Mouse (Mus musculus) naive thymus-derived CD4-positive, alpha-beta T cell, adult 2 months (primary cell): ENCODE data around the gene Fgfr1op2.
"Not testable (repeated sequence)": the region's sequence is repeated elsewhere in the genome, so short reads cannot be mapped to it uniquely, and the experiment has no call there.

Source experiments
- DNase-seq: peaks from one replicate; pipeline ENCODE4 v3.0.0-alpha.2; 2011; ENCODE audit warnings: low read depth

The Fgfr1op2 gene

DNA sequence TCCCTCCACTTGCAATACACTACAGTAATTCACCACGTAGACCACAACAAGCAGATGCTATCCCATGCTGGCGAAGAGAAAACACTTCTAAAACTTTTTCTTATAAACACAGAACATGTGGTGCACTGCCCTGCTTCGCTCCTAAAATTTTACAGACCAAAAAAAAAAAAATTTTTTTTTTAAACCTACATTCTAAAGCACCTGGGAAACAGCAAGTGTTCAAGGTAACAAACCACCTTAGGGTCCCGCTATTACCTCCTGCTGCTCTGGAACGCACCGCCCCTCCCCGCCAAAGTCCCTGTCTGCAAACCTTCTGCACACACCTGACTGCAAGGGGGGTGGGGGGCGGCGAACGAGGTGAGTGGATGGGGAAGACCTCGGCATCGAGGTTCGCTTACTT, at the start of gene Fgfr1op2:
Gene Fgfr1op2 (plus strand): TSS at position 301 of the 400 bp plus-strand sequence.
- DNase-seq, result no peak

DNA sequence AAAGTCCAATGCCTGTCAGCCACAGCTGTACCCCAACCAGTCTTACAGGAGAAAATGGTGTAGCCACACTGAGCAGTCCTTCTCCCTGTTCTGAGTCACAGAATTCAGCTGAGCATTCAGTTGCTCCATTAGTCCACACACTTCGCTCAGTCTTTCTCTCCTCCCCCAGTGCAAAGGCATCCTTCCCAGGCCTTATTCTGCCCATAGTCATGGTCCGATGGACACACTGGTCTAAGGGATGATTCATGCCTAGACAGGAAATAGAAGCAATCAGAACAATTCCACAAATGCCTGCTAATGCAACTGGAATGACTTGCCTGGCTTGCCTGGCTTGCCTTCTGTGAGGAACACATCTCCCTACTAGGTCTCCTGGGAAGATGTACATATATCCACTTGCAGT, 49.5 kb upstream of the Fgfr1op2 start:
- DNase-seq, result no peak

DNA sequence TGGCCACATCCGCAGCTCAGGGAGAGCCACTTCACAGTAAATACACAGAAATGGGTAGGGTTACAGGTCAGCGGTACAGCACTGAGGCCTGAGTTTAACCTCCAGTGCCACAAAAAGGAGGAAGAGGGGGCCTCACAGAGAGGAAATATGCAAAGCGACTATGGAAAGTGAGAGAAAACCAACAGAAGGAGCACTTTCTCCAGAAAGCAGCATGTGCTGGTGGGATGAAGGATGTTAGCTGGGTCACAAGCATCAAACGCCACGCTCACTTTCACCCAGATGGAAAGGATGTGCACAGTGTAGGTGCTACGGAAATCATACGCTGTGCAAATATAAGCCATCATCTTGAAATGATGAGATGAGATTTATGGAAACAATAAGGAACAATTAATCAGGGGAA, 46.6 kb upstream of the Fgfr1op2 start:
- no peak for DNase-seq

DNA sequence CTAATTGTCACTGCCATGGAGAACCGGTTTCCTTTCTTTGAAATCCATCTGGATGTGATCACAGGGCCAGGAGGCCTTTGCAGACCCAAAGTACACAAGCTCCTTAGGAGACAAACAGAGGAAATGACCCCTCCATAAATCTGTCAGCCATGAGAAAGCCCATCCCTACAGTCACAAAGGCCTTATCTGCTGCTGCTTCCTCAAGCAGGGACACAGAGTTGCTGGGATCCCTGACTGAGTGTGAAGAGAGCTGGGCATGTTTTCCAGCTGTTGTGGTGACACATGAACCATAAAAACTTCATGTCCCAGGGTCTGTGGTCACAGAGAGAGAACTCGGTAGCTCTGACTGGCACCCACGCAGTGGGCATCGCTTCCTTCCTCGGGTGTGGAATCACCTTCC, 46.2 kb upstream of the Fgfr1op2 start:
- DNase-seq, result no peak

DNA sequence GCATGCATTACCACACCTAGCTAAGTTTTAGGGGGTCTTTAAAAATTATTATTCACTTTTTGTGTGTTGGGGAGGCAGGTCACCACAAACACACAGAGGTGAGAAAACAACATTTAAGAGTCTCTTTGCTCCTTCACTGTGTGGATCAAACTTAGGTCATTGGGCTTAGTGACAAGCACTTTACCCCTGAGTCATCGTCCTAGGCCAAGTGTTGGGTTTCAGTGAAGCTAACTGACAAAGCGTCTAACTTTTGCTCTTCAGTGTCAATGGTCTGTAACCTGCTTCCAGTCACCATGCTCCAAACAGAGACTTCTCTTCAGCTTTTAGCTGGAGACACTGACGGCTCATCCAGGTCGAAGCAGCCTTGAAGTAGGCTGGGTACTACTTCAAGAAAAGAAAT, 43.9 kb upstream of the Fgfr1op2 start:
- DNase-seq, result no peak

DNA sequence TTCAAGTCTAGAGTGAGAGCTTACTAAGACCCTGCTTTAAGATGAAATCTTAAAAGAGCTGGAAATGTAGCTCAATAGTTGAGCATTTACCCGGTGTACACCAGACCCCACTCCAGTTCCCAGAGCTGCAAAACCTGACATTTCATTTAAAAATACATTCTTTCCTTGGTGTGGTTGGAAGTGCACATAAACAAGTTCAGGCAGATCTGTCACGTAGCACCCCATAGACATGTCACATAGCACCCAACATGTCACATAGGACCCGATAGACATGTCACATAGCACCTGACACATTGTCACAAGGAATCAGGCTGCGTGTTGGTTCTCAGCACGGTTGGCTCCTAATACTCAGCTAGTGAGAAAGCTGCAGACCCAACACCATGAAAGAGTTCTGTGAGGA, 41.5 kb upstream of the Fgfr1op2 start:
- DNase-seq, result no peak

DNA sequence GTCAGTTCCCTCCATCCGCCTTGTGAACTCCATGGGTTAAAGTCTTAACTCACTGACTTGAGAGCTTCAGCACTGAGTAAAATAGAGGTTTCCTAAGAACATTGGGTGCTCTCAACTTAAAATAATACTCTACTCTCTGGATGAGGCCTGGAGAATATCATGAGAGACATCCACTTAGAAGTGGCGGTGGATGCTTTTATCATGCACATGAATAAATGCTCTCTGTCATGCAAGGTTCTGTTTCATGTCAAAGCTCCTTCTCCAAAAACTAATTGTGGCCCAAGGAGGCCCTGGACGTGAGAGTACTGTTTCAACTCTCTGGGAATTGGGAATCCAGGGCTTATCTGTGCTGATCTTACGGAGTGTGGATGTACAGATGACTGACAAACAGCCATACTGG, 39.9 kb upstream of the Fgfr1op2 start:
- DNase-seq, result no peak

DNA sequence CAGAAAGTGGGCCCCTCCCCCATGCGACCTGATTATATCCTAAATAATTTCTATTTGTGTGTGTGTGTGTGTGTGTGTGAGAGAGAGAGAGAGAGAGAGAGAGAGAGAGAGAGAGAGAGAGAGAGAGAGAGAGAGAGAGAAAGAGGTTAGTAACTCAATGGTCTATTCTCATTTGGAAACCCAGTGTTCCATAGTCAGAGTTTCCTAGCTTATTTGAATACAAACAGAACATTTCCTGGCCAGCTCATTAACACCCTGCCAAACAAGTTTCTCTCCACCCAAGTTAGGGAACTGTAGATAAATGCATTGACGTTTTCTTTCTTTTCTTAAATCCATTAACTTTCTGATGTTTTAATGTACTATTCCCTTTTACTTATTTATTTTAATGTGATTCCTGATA, 38.9 kb upstream of the Fgfr1op2 start:
- no peak for DNase-seq

DNA sequence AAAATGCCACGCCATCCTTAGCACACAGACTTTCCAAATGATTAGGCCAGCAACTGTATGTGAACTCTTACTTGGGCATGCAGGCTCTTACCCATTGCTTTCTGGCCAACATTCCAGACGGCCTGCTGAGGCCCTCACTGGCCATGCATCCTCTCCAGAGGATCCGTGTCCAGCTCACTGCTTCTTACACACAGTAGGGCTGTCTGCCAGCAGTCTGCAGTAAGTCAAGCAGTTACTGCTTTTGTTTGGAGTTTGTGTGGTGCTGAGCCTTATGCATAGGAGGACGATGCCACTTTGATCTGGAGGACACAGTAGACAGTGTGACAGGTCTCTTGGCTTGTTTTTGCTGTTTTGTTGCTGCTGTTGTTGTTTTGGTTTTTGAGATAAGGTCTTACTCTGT, 38.3 kb upstream of the Fgfr1op2 start:
- DNase-seq, result no peak

DNA sequence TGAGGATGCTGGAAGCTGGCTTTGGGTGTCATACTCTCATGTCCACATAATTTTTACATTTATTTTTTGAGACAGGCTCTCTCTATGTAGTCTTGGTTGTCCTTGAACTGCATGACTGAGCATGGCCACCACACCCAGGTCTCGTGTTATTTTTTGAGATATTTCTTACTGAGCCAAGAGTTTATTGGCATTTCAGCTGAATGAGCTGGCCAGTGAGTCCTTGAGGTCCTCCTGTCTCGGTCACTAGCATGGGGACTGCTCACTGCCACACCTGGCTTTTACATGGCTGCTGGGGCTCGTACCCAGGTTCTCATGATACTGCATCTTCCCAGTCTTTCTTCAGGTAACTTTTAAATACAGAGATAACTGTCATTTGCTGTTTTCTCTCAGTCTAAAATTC, 36.6 kb upstream of the Fgfr1op2 start:
- no peak for DNase-seq

DNA sequence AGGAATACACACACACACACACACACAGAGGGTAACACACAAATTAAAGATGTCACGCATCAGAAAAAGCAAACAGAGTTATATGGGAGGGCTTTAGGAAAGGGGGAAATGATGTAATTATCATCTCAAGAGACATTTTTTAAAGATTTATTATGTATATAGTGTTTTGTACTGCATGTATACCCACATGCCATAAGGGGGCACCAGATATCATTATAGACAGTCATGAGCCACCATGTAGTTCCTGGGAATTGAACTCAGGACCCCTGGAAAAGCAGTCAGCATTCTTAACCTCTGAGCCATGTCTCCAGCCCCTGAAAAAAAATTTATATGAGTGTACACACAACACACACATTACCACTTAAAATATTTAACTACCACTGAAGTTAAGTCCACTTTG, 32.4 kb upstream of the Fgfr1op2 start:
- no peak for DNase-seq

DNA sequence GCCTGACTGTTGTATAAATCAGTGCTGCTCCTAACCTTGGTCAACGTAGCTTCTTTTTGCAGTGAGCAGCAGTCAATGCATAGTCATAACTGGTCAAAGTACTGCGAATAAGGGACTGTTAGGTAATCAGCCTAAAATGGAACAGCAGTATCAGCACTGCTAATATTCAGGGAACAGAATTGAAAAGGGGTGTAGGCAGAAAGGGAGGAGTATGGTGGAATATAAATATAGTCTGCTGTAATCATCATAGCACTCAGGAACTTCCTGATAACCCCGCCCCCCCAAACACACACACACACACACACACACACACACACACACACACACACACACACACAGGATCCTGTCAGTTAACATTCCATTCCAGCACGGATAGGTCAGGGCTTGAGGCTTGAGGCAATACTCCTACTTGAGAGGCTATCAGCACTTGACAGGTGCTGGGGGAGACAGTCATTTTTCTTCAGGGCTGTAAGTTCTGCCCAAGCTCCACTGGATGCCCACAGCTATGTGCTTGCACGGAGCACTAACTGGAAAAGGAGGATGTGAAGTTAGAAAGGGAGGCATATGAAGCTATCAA, 31.6 kb upstream of the Fgfr1op2 start:
- DNase-seq, result no peak

DNA sequence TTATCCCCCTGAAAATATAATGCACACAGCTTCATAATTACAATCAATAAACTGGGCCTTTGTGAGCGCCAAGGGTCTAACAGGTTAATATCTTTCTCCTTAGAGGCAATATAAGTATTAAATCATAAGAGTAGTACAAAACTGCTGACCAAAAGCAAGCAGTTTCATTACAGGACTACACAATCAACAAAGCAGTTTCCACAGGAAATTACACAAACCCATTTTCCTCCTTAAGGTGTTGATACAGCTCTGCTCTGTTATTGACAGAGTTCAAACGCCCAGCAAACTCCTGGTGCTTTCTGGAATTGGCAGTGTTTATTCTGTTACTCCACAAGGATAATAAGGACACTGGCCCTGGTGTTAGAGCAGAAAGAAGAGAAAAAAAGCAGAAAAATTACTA, 26.6 kb upstream of the Fgfr1op2 start:
- DNase-seq, result no peak

DNA sequence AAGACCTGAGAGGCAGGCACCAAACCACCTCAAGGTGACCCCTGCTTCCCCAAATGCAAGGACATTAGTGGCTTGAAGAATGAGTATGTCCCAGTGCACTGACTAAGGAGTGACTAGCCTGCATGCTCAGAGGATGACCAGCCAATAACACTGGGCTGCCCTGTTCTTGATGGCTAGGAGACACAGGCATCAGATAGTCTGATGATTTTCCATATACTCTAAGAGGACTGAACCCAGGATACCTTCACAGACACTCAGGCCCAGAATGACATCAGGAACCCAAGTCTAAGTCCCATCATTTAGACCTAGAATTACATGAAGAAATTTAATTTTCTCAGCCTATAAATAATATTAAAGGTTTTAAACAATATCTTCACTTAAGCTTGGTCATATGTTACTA, 25.7 kb upstream of the Fgfr1op2 start:
- no peak for DNase-seq

DNA sequence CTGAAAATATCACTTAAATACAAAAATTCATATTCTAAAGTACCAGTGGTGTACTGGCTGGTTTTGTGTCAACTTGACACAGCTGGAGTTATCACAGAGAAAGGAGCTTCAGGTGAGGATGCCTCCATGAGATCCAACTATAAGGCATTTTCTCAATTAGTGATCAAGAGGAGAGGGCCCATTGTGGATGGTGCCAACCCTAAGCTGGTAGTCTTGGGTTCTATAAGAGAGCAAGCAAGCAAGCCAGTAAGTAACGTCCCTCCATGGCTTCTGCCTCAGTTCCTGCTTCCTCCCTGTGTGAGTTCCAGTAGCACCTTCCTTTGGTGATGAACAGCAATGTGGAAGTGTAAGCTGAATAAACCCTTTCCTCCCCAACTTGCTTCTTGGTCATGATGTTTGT, 14.5 kb upstream of the Fgfr1op2 start:
- DNase-seq, result not testable (repeated sequence)

DNA sequence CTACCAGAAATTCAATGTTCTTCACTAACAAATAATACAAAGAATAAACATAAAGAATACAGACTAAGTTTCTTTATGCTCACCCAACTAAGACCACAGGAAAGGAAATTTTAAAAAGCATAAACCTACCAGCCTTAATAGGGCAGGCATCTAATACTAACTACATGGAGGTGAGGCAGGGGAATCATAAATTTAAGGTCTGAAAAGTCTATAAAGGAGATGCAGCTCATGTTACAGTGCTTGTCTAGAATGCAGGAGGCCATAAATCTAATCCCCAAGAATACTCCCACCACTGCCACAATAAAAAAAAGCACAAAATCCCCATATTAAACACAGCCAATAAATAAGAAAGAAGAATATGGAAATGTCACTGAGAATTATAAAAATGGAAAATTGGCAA, 4.9 kb upstream of the Fgfr1op2 start:
- no peak for DNase-seq

DNA sequence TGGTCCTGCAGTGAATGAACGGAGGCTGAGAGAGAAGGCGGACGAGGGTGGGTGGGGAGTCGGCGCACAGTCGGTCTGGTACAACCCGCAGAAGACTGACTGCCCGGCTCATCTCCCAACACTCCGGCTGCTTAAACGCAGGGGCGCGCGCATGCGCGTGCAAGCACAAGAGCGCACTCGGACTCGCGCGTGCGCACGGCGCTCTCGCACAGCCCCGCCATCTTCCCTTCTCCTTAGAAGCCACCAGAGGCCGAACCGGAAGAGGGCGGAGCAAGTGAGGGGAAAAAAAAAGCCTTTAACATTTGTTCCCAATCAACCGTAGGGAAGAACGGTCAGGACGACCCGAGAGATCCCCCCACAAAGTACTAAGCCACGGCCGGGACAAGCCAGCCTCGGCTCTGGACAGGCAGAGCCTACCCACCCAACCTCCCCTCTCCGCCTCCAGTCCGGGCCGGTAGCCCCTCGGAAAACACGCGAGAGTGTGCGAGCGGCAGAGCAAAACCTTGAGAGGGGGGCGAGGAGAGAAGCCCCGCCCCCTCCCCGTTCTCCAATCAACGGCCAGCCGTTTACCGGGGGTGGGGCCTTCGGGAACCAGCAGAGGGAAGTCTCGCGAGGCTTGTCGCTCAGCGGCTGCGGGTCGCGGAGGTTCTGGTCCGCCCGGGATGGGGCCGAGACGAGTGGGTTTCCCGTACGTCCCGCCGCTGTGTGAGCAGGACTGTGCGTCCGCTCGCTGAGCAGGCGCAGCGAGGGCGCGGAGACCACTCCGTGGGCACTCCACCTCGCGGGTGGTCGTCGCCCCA, 507 bp downstream of the Fgfr1op2 start, which contains the start of gene Ints13:
Gene Ints13 (minus strand): TSS at position 526 of the 800 bp plus-strand sequence.
- DNase-seq, result peak; percentile 99

DNA sequence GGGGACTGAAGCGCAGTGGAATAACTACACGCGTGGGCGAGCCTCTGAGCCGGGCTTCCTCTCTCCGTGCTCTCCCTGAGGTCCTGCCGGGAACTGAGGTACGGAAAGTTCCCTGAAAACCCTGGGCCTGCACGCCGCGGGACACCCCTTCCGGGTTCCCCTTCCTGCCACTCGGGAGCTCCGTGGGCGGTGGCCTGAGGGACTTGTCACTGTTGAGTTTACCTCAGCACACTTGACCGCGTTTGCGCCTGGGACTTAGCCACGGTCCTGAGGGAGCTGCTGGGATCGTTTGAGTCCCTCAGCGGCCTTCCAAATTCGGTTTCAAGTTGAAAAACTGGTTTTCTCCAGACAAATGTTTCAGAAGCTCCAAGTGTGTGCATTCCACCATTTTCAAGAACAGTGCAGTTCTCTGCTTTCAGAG, 1.1 kb downstream of the Fgfr1op2 start:
- DNase-seq, result no peak

DNA sequence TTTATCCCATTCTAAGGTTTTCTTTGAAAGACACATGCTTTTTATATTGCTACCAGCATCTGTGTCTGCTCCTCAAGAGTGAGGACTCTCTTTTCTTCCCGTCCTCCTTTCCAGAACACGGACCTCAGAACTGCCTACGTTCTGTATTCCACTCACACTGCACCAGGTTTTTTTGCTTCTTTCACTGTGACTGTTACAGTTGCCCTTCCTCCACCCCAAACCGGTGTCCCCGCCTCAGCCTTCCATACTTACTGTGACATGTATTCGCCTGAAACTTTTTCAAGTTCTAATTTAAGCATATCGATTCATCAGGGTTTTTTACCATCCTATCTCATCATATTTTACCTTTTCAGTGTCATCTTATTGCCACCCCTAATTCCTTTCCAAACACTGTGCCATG, 1.6 kb downstream of the Fgfr1op2 start:
- DNase-seq, result no peak

DNA sequence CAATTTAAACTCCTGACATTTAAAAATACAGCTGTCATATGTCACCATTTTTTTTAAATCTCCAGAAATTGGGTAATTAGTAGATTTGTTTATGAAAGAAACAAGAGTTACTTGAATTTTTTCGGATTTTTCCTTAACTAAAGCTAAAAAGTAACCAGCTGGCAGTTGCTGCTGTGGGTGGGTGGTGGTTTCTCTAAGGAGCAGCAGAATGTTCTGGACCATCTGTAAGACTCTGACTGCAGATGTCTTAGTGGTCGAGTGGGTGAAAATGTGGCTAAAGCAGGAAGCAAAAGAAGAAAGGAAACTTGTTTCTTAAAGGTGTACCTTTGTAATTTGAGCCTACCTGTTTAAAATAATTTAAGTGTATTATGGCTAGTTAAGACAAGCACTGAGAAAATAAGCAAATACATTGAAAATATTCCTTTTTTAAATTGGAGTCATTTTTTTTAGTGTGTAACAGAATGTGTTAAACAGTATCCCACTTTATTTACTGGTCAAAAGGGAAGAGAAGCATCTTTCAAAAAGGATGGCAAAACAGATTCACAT, 3.5 kb downstream of the Fgfr1op2 start:
- no peak for DNase-seq

DNA sequence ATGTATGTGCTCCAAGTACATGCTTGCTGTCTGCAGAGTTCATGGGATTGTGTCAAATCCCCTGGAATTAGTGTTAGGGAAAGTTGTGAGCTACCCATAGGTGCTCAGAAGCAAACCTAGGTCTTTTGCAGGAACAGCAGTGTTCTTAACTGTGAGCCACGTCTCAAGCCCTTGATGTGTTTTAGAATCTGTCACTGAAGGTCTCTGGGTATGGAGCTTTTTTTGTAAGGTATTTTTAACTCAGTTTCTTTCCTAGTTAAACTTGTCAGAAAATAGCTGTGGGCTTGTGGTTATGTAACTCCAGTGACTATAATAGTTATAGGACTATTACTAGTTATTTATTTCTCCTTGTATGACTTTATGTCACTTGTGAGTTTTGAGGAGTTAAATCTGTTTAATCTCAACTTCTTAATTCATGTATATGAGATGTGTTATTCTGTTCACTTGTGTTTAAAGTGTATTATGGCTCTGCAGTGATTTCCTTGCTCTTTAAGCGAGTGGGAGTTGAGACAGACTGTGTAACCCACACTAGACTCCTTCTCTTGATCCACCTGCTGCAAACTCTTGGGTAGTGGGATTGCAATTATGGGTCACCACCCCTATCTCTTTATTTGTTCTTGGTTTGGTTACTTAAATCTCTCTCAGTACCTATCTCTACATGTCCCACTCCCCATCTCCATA, 6.5 kb downstream of the Fgfr1op2 start:
- DNase-seq, result no peak

DNA sequence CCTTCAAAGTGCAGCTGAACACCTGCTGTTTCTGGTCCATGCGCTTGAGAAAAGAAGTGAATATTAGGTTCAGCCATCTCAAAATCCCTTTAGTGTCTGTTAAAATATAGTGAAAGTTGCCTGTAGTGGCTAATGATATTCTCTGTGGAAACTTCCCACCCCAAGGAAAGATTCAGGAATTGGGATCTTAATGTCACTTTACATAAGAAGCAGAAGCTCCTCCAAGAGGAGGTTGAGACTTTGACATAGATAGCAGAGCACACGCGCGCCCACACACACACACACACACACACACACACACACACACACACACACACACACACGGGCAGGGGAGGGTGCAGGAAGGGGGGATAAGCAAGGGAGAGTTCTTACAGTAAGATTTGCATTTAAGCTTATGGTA, 8.1 kb downstream of the Fgfr1op2 start:
- no peak for DNase-seq

DNA sequence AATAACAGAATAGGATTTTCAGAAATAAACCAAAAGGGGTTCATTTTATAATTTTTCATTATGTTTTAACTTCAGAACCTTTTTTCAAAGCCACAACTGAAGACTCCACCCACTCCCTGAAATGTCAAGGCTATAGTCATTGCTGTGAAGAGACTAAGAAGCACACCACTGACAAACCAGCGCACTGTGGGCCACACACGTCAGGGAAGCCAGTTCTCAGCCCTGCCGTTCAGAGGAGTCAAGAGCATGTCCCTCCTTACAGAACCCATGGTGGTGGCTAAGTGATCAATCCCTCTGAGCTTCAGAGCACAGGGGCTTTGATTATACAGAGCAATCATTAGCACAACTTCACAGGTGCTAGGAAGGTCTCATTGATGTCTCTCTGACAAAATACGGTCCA, 25.6 kb downstream of the Fgfr1op2 start:
- DNase-seq, result no peak
